Mouse (Mus musculus) intestine, embryonic 14.5 days (tissue): ENCODE results near the gene A26c2. TPM values are rescaled to one million over a fixed set of nuclear protein-coding genes. Genes with fewer than 3 reads are reported as not detected.

Source experiments
- ATAC-seq: fragments of 200-750 bp; cut with Nextera tagmentation; replicated peaks from 2 replicates; pipeline ENCODE4 v1.8.0; 2017; ENCODE audit warnings: low read depth, moderate number of reproducible peaks, moderate TSS enrichment, moderate library complexity; ENCODE audit not compliant: low FRiP score, low TSS enrichment
- DNase-seq: peaks from one replicate; pipeline ENCODE4 v3.0.0-alpha.2; 2018; ENCODE audit warnings: low spot score
- H3K27ac ChIP-seq: fragments of 300-500 bp; sonication (generic); 2 replicates; pipeline ENCODE4 v1.5.1; 2014; ENCODE audit warnings: low read depth, mild to moderate bottlenecking, control low read depth
- H3K27me3 ChIP-seq: fragments of 300-500 bp; sonication (generic); replicated peaks from 2 replicates; pipeline ENCODE4 v1.6.1; 2014; ENCODE audit warnings: low read length, control low read depth; ENCODE audit not compliant: control insufficient read depth, insufficient read depth
- H3K36me3 ChIP-seq: fragments of 300-500 bp; sonication (generic); 2 replicates; pipeline ENCODE4 v1.6.1; 2014; ENCODE audit warnings: low read length, control low read depth; ENCODE audit not compliant: control insufficient read depth, insufficient read depth
- H3K4me1 ChIP-seq: fragments of 300-500 bp; sonication (generic); replicated peaks from 2 replicates; pipeline ENCODE4 v1.6.1; 2014; ENCODE audit warnings: low read length, control low read depth, mixed read lengths; ENCODE audit not compliant: control insufficient read depth, insufficient read depth
- H3K4me2 ChIP-seq: fragments of 300-500 bp; sonication (generic); 2 replicates; pipeline ENCODE4 v1.6.1; 2014; ENCODE audit warnings: low read length
- H3K4me3 ChIP-seq: fragments of 300-500 bp; sonication (generic); 2 replicates; pipeline ENCODE4 v1.5.1; 2014; ENCODE audit warnings: low read depth, low read length, control low read depth, mixed read lengths
- H3K9ac ChIP-seq: fragments of 300-500 bp; sonication (generic); 2 replicates; pipeline ENCODE4 v1.6.1; 2014; ENCODE audit warnings: mild to moderate bottlenecking, low read length
- H3K9me3 ChIP-seq: fragments of 300-500 bp; sonication (generic); 2 replicates; pipeline ENCODE4 v1.6.1; 2016; ENCODE audit warnings: low read length, control low read depth; ENCODE audit not compliant: control insufficient read depth
- WGBS: fragments of 180-500 bp; shearing (Covaris S2); extraction: QIAGEN DNeasy Blood & Tissue Kit; methylation state at CpG from one replicate; pipeline ENCODE4 v1.1.7; 2014; 5-methylcytosine and 5-hydroxymethylcytosine counted together
- polyA plus RNA-seq: library from polyadenylated mRNA; unstranded; fragments of >200 nt; fragmentation: Nextera tagmentation; extraction: Ambion mirVana; gene quantifications from 2 replicates; pipeline ENCODE4 v1.2.1, GENCODE M21; 2014

A26c2 gene
- not detected in 2 replicates for polyA plus RNA-seq

DNA sequence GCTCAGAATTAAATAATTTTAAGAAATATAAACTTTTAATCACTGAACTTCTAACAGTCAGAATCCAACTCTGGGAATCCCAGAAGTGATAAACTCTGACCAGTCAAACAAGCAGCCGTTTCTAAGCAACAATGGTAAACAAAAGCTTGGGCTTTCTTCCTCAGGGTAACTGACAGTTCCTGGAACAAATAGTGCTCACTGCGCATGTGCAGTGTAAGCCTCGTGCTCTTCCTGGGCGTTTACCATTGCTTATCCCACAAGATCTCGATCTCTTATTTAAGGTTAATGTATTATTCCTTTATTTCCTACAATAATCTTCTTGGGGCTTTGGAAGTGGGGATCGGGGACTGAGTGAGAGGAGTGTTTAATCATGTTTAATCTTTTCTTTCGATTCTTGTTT is at the start of gene A26c2:
Gene A26c2 (minus strand): TSS at position 101 of the 400 bp plus-strand sequence.
- WGBS, result 84% methylated on average over 7 of the region's 7 CpGs
- H3K27me3 ChIP-seq, result no peaks in the 10 kb centered on the region
- no peak for ATAC-seq
- no peak within 1 kb of the TSS for H3K27ac ChIP-seq
- H3K4me1 ChIP-seq, result no peaks in the 10 kb centered on the region
- no peak within 1 kb of the TSS for H3K4me3 ChIP-seq
- DNase-seq, result no peak
- H3K9ac ChIP-seq, result no peak within 1 kb of the TSS
- no peaks in the 10 kb centered on the region for H3K36me3 ChIP-seq
- no peak within 1 kb of the TSS for H3K4me2 ChIP-seq
- H3K9me3 ChIP-seq, result no peaks in the 10 kb centered on the region

DNA sequence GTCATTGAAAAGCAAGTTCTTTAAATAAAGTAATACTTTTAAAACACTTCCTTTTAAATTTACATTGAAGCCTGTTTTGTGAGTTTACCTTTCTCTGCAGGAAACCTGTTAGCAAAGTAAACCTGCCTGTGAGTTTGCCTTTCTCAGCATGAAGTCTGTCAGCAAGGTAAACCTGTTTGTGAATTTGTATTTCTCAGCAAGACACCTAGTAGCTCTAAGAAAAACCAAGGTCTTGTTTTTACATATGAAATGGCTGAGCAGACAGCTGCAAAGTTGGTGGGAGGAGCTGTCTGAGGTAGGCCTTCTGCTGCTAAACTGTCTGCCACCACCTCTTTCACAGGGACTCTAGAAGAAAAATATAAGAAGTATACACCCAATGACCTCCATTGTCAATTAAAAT is 28.0 kb upstream of the A26c2 start:
- H3K4me1 ChIP-seq, result no peaks in the 10 kb centered on the region
- H3K9me3 ChIP-seq, result no peaks in the 10 kb centered on the region; the same call in 1 of the 2 replicates
- no peak overlapping the region for H3K27ac ChIP-seq
- no peaks in the 10 kb centered on the region for H3K27me3 ChIP-seq
- no peak overlapping the region for H3K9ac ChIP-seq
- ATAC-seq (no peak), DNase-seq (no peak)
- H3K4me2 ChIP-seq, result no peak overlapping the region
- no peak overlapping the region for H3K4me3 ChIP-seq
- H3K36me3 ChIP-seq, result no peaks in the 10 kb centered on the region
